Mouse (Mus musculus) ES-Bruce4 (cell line): ENCODE measurements around the gene Eps8l3.

Source experiments
- EP300 ChIP-seq: IDR thresholded peaks from 2 replicates; pipeline ENCODE4 v1.6.1; 2011; ENCODE audit warnings: low read depth, low read length; ENCODE audit not compliant: insufficient read depth
- POLR2A ChIP-seq: IDR thresholded peaks from one replicate; pipeline ENCODE4 v1.8.1; 2011; ENCODE audit warnings: low read length; ENCODE audit not compliant: insufficient read depth

DNA sequence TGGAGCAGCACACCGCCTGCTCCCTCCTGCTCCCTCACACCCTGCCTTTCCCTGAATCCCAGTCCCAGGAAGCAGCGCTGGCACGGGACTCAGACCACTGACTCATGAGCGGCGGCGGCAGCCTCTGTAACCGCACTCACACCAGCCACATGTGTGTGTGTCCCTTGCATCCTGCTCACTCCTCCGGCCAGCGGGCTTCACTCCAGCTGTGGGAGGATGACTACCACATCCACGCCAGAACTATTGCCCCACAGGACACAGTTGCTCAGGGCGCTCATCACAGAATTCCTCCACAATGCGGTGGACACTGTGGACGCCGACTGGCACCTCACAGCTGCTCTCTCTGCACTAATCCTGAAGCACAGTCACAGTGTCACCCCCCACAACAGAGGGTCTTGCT lies 47.4 kb upstream of the Eps8l3 start:
- TF ChIP-seq POLR2A (no peak), EP300 (no peak)
